Mouse (Mus musculus): ENCODE data around the gene Prrx2.

The Prrx2 gene

DNA sequence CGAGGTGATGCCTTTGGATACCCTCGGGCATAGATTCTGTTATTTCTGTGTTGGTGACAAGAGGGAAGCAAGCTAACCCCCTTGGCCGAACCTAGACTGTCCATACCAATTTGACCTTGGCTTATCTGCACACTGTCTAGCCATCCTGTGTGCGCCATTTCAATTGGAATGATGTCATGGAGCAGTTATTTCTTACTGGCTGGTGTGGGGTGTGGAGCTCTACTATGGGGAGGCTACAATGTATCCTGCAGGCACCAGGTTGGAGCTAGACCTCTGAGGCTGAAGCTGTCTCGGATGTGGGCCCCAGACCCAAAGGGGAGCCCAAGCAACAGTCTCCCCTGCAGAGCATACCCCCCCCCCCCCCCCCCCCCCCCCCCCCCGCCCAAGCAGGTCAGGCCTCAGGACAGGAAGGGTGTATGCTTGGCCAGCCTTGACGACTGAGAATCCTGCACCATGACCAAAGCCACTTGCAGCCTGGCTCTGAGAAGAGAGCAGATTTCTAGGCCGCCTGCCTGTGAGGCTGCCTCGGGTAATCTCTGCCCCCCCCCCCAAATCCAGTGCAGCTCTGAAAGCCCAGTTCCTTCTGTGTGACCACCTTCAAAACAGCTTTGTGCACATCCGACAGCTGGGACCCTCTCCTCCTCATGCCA, at the start of gene Prrx2:
Gene Prrx2 (plus strand): TSS at position 600 of the 650 bp plus-strand sequence.
- DNase-seq (ENCODE audit: low spot score): no peak

DNA sequence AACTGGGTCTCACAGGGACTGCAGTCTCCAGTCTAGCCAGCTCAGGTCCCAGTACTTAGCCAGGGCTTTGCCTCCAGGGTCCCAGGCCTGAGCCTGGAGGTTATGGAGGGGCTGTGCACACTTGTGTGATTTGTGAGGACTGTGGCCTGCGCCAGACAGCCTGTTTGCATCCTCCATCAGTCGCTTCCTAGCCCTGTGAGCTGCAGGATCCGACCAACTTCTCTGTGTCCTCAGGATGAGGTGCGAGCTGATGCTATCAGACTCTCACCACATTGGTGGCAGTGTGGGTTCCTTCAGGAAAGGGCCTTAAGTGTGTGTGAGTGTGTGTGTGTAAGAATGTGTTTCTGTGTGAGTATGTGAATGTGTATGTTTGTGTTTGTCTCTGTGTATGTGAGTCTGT, 47.3 kb upstream of the Prrx2 start:
- DNase-seq (ENCODE audit: low spot score): no peak

DNA sequence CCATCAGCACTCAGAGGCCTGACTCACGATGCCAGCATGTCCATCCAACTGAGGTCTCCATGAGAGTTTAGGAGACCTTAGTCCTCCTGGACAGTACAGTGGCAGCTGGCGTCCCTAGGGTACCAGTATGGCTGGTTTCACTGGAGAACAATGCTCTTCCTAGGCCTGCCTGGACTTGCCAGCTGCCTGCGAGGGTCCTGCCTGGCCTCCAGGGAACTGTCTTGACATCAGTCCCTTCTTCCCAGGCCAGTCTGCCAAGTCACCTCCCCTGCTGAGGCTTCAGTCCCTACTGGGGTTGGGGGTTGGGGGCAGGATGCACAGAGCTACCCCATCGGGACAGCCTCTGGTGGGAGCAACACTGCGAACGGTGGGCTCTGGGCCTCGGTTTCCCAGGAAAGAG, 42.7 kb upstream of the Prrx2 start:
- no peak for DNase-seq (ENCODE audit: low spot score)

DNA sequence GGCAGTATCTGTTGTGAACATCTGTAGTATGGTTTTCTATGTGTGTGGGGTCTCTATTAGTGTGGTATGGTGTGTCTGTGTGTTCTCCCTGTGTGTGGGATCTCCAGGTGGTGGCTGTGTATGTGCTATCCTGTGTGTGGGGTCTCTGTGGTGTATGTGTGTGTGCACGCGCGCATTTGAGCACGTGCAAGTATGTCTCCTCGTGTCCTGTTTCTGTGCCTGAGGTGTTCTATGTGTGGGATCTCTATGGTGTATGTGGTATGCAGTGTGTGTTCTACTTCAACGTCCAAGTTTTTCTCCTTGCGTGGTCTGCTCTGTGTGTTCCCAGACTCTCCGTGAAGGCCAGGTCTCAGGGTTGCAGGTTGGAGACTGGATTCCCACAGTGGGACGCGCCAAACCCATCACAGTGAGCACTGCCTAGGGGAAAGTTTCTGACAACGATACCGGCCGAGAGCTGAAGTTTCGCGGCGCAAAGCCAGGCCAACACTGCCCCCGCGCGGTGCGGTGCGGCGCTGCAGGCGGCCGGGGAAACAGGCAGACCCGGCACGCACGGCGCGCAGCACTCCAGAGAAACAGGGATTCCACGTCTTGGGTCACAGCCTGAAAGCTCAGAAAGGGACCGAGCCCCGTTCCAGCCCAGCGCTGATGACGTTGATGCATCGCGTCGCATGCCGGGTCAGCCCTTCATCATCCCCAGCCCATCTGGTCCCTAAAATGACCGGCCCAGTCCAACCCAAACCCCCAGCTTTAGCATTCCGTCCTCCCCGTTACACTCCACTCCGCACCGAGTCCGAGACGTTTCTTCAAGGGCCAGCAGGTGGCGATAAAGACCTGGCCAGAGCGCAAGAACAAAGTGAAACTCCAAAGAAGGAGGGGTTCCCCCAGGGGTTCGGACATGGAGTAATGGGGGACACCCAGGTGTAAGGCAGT, 40.3 kb upstream of the Prrx2 start:
- peak; percentile 83 for DNase-seq (ENCODE audit: low spot score)

DNA sequence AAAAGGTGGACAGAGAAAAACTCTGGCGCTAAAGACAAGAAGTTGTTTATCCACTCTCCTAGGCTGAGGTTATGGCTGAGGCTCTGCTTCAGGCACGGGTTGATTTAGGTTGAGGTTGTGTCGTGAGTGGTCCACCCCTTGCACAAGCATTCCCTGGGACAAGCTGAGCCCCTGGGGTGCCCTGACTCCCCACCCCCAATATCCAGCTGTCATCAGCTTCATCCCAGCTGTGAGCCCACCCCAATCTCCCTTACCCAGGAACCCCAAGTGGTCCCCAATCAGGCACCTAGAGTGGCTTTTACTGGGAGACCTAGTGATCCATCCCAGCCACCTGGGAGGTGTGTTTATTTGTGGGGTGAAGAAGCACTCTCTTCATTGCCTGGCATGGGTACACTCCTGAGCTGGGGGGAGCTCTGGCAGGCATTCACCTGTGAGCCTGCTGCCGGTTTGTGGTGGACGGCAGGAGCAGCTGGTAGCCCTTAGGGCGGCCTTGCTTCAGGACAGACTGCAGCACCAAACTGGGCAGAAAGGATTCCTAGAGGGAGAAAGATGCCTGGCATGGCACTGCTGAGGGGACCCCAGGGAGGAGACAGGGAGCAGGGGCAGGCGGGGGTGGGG, 39.4 kb upstream of the Prrx2 start:
- no peak for DNase-seq (ENCODE audit: low spot score)

DNA sequence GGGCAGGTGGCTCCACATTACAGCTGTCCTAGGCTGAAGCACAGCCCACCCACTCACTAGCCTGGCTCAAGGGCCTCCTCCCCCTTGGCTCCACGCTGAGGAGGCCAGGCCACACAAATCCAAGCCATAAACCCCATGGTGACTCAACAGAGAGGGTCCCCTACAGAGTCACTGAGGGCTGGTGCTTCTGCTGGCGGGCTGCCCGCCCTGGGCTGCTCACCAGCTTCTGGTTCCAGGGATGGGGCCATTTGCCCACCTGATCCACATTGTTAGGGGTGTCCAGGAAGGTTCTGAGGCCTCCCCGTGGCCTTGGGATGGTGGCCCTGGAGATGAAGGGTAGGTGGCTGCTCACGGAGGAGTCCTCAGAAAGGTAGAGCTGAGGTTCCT, 38.9 kb upstream of the Prrx2 start:
- peak; percentile 60 for DNase-seq (ENCODE audit: low spot score)

DNA sequence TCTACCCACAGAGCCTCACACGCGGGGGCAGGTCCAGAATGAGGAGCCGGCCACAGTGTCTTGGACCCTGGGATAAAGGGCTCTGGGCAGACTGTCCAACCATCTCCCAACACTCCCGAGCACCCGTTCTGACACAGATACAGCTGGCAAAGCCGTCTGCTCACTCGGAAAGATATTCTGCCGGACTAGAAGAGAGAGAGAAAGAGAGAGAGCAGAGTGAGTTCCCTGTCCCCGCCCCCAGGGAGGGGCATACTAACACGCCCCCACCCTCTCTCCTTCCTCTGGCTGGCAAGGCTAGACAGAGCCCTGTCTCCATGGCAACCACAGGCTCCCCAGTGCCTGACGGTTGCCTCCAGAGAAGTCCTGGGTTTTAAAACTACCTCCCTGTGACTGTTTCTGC, 38.4 kb upstream of the Prrx2 start:
- peak; percentile 93 for DNase-seq (ENCODE audit: low spot score)

DNA sequence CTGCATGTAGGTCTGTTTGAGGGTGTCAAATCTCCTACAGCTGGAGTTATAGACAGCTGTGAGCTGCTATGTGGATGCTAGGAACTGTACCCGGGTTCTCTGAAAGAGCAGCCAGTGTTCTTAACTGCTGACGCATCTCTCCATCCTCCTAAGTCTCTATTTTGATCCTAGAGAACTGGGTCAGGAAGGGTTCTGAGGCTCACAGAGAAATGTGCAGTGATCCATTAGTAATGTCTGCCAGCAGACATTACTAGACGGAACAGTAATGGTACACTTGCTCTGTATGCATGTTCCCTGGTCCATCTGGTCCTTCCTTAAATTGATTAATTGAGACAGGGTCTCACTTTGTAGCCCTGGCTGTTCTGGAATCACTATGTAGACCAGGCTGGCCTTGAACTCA, 35.3 kb upstream of the Prrx2 start:
- DNase-seq (ENCODE audit: low spot score): no peak

DNA sequence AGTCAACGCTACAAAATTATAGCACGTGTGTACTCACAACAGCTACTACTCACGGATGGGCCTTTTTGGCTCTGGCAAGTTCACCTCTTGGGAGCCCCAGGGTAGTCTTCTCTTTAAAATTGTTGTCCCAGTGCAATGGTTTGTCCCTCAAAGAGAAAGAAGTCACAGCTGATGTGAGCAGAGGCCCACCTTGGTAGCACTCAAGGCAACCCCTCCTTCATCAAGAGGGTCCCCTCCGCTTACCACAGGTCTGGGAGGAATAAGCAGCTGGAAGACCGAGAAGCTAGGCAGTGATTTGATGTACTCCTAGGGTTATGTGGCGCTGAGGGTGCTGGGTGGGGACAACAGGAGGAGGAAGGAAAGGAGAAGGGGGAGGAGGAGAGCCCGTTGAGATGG, 34.1 kb upstream of the Prrx2 start:
- no peak for DNase-seq (ENCODE audit: low spot score)

DNA sequence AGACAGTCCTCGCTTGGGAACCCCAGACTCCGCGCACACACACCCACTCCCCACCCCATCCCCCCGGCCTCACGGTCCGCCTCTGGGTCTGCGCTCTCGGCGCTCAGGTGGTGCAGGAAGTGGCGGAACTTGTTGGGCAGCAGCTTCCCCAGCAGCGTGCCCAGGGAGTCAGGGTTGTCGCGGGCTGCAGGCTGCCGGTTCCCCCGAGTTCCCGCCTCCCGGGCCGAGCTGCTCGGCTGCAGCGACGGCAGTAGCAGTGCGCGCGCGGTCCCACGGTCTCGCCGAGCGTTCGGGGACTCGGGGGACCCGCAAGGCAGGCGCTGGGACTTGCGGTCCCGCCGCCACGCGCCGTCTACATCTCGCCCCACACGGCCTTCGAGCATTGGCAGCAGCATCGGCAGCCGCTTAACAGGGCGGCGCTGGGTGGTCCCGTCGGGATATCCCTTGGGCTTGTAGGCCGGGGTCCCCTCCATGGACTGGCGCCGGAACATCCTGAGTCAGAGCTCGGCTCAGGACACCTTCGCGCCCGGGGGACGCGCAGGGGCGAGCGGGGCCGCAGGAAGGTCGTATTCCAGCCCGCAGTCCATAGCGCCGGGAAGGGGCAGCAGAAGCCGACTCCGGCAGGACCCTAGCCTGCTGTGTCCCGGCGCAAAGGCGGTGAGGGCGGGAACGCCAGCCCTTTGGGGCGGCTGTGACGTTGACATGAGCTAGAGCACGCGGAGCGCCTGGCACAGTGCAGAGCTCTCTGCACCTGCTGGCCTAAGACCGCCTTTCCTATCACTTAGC, 33.5 kb upstream of the Prrx2 start:
- DNase-seq (ENCODE audit: low spot score): no peak

DNA sequence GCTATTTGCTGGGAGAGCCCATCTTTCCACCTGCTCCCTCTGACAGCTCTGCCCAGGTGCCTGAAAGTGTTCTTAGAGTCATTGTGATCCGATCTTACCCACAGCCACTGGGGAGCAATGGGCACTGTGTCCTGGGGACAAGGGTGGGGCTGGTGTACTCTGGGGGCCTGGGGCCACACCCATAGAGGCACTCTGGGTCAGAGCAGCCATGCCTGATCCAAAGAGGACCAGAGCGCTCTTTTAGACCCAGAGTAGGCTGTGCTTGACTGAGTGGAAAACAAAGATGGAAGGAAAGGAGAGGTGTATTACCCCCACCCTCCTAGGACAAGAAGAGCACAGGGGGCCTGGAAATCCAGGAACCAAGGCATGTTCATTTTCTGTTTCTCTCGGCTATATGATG, 31.2 kb upstream of the Prrx2 start, which contains the start of gene 1700001O22Rik:
Gene 1700001O22Rik (minus strand): TSS at position 58 of the 400 bp plus-strand sequence.
- no peak for DNase-seq (ENCODE audit: low spot score)

DNA sequence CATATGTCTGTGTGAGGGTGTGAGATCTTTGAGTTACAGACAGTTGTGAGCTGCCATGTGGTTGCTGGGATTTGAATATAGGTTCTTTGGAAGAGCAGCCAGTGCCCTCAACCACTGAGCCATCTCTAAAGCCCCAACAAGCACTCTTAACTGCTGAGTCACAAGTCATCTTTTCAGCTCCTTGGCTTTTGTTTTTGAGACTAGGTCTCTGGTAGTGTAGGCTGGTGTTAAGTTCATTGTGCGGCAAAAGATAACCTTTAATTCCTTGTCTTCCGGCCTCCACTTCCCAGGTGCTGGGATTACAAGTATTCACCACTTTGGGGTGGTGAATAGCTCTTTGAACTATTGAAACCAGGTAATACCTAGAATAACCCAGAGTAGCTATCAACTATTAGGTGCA, 28.8 kb upstream of the Prrx2 start:
- DNase-seq (ENCODE audit: low spot score): no peak

DNA sequence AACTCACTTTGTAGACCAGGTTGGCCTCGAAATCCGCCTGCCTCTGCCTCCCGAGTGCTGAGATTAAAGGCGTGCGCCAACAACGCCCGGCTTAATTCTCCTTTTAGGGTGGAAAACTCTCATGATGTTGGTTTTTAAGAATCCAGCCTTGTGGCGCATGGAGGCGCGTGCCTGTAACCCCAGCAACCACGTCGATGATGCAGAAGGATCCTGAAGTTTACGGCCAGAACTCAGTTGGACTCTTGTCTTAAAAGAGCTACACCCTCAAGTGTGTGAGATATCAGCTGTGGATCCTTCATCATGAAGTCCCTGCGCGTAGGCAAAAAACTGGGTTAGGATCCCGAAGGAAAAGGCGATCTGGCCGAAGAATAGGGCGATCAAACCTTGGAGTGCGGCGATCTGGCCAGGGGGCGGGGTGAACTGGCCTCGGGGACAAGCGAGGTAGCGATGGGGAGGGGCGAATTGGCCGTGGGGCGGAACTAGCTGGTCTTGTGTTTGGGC, 27.6 kb upstream of the Prrx2 start:
- DNase-seq (ENCODE audit: low spot score): no peak

DNA sequence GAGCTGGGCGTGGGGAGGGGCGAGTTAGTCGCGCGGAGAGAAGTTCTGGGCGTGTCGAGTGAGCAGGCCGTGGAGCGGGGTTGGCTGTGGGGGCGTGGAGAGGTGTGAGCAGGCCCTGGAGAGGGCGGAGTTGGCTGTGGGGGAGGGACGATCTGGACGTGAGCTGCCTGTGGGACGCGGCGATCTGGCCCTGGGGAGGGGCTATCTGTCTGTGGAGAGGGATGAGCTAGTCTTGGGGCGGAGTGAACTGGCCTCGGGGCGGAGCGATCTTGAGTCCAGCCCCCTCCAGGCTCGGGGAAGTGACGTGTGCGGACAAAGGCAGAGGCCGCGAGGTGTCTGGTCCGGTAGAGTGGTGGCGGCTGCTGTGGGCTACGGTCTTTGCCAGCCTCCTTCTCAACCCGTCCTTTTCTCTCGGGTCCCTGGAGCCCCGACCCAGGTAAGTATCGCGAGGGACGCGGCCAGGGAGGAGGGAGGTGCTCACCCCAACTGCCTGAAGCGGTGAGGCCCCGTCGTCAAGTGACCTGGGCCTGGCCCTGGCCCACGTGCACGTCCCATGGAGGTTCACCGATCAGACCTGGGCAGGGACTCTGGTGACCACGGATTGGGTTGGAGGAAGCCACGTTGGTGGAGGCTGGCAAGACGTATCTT, 27.0 kb upstream of the Prrx2 start, which contains the start of gene Ntmt1:
Gene Ntmt1 (plus strand): TSS at position 179 of the 648 bp plus-strand sequence.
- DNase-seq (ENCODE audit: low spot score): peak; percentile 98

DNA sequence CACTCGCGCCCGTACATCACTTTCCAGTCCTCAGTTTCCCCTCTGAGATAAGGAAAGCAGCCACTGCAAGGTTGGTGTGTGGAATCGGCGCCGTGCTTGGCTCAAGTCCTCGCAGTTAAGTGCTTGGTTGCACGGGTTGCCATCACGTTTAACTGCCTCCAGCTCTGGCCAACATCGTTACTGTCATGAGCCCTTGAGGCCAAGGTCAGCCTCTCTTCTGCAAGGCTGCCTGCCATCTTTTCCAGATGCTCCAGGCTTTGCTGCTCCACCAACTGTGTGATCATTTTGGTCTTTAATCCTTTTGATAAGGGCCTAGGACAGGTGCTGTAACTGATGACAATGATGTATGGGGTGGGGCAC, 26.5 kb upstream of the Prrx2 start:
- DNase-seq (ENCODE audit: low spot score): no peak

DNA sequence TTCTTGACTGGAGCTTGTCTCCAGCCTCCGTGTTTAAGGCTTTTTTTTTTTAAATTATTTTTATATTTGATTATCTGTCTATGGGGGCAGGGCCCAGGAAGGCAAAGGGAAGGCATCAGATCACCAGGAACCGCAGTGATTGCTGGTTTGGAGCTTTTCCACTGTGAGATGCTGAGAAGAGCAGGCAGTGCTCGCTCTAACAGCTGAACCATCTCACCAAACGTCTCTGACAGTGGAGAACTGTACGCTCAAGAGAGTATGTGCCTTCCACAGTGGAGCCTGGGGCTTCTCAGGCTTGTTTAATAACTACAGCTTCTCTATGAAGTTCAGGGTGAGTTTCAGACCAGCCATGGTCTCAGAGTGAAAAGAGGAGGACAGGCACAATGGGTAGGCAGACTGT, 25.3 kb upstream of the Prrx2 start:
- no peak for DNase-seq (ENCODE audit: low spot score)

DNA sequence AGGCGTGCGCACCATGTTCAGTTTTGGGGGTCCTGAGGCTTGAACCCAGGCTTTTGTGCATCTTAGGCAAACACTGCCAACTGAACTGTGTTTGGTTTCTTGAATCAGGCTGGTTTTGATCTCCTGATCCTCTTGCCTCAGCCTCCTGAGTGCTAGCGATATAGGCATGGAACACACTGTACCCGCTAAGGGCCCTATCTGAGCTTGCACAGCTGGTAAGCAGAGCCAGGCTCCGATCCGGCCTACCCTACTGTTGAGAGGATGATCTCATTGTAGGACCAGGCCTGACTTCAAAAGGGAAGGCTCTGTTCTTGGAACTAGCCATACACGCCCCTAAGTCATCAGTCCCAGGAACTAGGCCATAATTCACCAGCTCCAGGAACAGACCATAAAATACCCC, 24.2 kb upstream of the Prrx2 start:
- no peak for DNase-seq (ENCODE audit: low spot score)

DNA sequence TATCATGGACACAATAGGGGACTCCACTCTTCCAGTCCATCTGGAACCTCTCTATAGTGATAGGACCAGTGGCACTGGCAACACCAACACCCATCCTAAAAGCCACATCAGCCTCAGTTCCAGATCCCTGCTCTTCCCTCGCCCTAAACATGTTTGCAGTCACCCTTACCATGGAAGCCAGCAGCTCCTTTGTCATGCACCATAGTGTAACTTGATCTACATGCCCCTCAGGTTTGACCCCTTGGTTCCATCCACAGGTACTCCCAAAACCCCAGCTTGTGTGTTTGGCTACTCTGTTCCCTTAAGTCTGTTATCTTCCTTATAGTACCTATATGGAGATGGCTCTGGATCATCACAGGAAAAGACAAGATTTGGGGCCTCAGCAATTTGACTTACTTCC, 18.4 kb upstream of the Prrx2 start:
- no peak for DNase-seq (ENCODE audit: low spot score)

DNA sequence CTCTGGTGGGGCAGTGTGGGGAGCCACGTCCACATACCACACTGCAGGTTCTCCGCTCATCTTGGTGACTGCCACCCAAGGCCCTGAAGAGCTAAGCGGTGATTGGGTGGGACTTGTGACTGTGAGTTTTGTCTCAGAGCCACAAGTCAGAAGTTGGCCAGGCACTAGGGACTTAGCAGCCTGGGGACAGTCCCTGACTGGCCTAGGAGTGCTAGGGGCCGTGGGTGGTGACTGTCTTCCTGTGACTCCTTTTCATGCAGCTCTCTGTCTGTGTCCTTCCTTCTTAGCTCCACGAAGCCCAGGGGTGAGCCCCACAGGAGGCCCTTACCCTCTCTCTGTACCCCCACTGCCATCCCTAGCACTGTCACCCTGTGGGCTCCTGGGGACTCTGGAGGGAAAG, 14.9 kb upstream of the Prrx2 start:
- DNase-seq (ENCODE audit: low spot score): no peak

DNA sequence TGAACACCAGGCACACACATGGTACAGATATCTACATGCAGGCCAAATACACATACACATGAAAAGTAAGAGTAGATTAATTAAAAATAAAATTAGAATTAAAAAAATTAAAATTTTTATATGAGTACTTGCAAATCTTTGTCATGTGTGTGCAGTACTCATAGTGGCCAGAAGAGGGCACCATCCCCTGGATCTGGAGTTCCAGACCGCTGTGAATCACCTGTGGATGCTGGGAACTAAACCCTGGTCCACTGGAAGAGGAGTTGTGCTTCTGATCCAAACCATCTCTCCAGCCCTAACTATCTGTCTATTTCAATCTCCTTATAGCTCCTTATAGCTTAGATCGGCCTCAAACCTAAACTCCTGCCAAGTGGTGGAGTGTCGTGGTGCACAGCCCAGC, 13.7 kb upstream of the Prrx2 start:
- DNase-seq (ENCODE audit: low spot score): no peak

DNA sequence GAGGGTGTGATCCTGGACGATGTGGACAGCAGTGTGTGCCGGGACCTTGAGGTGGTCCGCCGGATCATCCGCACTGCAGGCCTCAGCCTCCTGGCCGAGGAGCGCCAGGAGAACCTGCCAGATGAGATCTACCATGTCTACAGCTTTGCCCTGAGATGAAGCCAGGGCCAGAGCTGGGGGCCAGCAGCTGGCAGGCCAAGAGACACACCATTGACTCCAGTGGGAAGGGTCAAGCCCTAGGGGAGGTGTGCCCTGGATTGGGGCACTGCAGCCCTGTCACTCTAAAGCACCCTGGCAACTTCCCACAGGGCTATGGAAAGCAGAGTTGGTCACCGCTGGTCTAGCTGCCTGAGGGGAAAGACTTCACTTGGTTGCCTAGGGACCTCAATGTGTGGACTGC, 12.3 kb upstream of the Prrx2 start:
- DNase-seq (ENCODE audit: low spot score): no peak

All from MN1 (cell line).